Mouse (Mus musculus) 416B (cell line): Measurements from ENCODE around the gene Nod1.

ENCODE experiments used
- DNase-seq: peaks from one replicate; pipeline ENCODE4 v3.0.0; 2011; ENCODE audit warnings: low read depth

Nod1 gene

GRCm38 (mm10) chr6:54972111-54972928 is at the start of gene Nod1:
Gene Nod1, minus strand, starts transcription at chr6:54972612.
- peak; percentile 65 for DNase-seq

- no peak for DNase-seq
Observed at GRCm38 (mm10) chr6:55021806-55022205, 49.4 kb upstream of the Nod1 start.

GRCm38 (mm10) chr6:55018417-55018816 is 46.0 kb upstream of the Nod1 start:
- no peak for DNase-seq

- peak; percentile 82 for DNase-seq
Observed at GRCm38 (mm10) chr6:55016710-55017583, 44.5 kb upstream of the Nod1 start.

- DNase-seq, result peak; percentile 87
Observed at GRCm38 (mm10) chr6:55016236-55016635, 43.8 kb upstream of the Nod1 start.

- no peak for DNase-seq
Observed at GRCm38 (mm10) chr6:55014184-55014583, 41.8 kb upstream of the Nod1 start.

GRCm38 (mm10) chr6:55012516-55012915 is 40.1 kb upstream of the Nod1 start:
- DNase-seq, result no peak

- DNase-seq, result no peak
Observed at GRCm38 (mm10) chr6:55010330-55011091, 38.1 kb upstream of the Nod1 start.

- no peak for DNase-seq
Observed at GRCm38 (mm10) chr6:55009391-55010230, 37.2 kb upstream of the Nod1 start.

GRCm38 (mm10) chr6:55008401-55008800 is 36.0 kb upstream of the Nod1 start:
- DNase-seq, result no peak

GRCm38 (mm10) chr6:55003559-55003958 is 31.1 kb upstream of the Nod1 start:
- DNase-seq, result peak; percentile 54

GRCm38 (mm10) chr6:55002438-55002837 is 30.0 kb upstream of the Nod1 start:
- no peak for DNase-seq

GRCm38 (mm10) chr6:55001320-55001719 is 28.9 kb upstream of the Nod1 start:
- no peak for DNase-seq

GRCm38 (mm10) chr6:54997726-54998125 is 25.3 kb upstream of the Nod1 start:
- DNase-seq, result no peak

GRCm38 (mm10) chr6:54996361-54996760 is 23.9 kb upstream of the Nod1 start:
- no peak for DNase-seq

GRCm38 (mm10) chr6:54992734-54993260 is 20.4 kb upstream of the Nod1 start, which contains the start of gene Ggct:
Gene Ggct, minus strand, starts transcription at chr6:54992950.
- peak; percentile 94 for DNase-seq

- no peak for DNase-seq
Observed at GRCm38 (mm10) chr6:54992141-54992540, 19.7 kb upstream of the Nod1 start.

GRCm38 (mm10) chr6:54991189-54991588 is 18.8 kb upstream of the Nod1 start:
- peak; percentile 94 for DNase-seq

- DNase-seq, result peak; percentile 55
Observed at GRCm38 (mm10) chr6:54988141-54988540, 15.7 kb upstream of the Nod1 start.

GRCm38 (mm10) chr6:54984096-54984495 is 11.7 kb upstream of the Nod1 start:
- DNase-seq, result no peak

GRCm38 (mm10) chr6:54983526-54984050 is 11.2 kb upstream of the Nod1 start:
- DNase-seq, result no peak
